Mouse (Mus musculus) megakaryocyte, embryonic 14.5 days (primary cell): ENCODE data around the gene Ydjc. TPM values are rescaled to one million over a fixed set of nuclear protein-coding genes. Genes with fewer than 3 reads are reported as not detected.
A peak's percentile ranks its signal among the peaks of the same experiment; 100 is the strongest.

Experiments
- H3K27me3 ChIP-seq: replicated peaks from 2 replicates; pipeline ENCODE3; 2012; ENCODE audit warnings: inconsistent platforms
- H3K36me3 ChIP-seq: replicated peaks from 2 replicates; pipeline ENCODE3; 2012; ENCODE audit warnings: low read length, inconsistent platforms, mixed read lengths
- H3K4me1 ChIP-seq: 2 replicates; pipeline ENCODE4 v1.6.1; 2012; ENCODE audit warnings: inconsistent platforms
- H3K4me3 ChIP-seq: replicated peaks from 2 replicates; pipeline ENCODE3; 2012; ENCODE audit warnings: moderate library complexity, mild to moderate bottlenecking, inconsistent platforms
- H3K9me3 ChIP-seq: 2 replicates; pipeline ENCODE4 v1.6.1; 2012; ENCODE audit warnings: inconsistent platforms
- FLI1 ChIP-seq: IDR thresholded peaks from 2 replicates; pipeline ENCODE4 v1.6.1; 2012; ENCODE audit warnings: low read length, inconsistent platforms, mixed read lengths
- GATA1 ChIP-seq: IDR thresholded peaks from 3 replicates; pipeline ENCODE4 v1.6.1; 2012; ENCODE audit warnings: mixed read lengths, low read length, inconsistent platforms, borderline replicate concordance
- polyA plus RNA-seq: library from polyadenylated mRNA; stranded (reverse); fragments of >175 nt; gene quantifications from 2 replicates; pipeline ENCODE4 v1.2.3, GENCODE M21; 2012; ENCODE audit warnings: low replicate concordance; ENCODE audit not compliant: insufficient read depth

Gene Ydjc
- polyA plus RNA-seq, 1 experiment: 40.2 TPM

DNA sequence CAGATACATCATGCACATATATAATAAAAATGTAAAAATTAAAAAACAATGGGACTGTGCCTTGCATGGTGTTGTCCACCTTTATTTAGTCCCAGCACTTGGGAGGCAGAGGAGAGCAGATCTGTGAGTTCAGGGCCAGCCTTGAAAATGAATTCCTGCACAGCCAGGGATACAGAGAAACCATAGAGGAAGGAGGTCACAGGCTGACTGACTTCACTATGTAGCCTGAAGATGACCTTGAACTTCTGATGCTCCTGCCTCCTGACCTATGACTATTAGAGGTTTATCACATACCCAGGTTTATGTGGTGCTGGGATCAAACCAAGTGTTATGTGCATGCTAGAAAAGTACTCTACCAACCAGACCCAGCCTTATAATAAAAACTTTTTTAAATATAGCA lies 41.1 kb downstream of the Ydjc start:
- no peak overlapping the region for H3K4me3 ChIP-seq
- H3K36me3 ChIP-seq: peaks cover 57% of the 10 kb centered on the region

GRCm38 (mm10) chr16:17193823-17194222 lies 49.4 kb downstream of the Ydjc start:
- no peak for TF ChIP-seq FLI1
- TF ChIP-seq GATA1: no peak
- peaks cover 54% of the 10 kb centered on the region for H3K36me3 ChIP-seq

More for the DNA sequence above, 41.1 kb downstream of the Ydjc start:
- TF ChIP-seq GATA1: no peak
- no peak for TF ChIP-seq FLI1
- no peaks in the 10 kb centered on the region for H3K27me3 ChIP-seq
- H3K9me3 ChIP-seq: no peaks in the 10 kb centered on the region
- peaks cover 64% of the 10 kb centered on the region for H3K4me1 ChIP-seq

GRCm38 (mm10) chr16:17200121-17200952 lies 55.9 kb downstream of the Ydjc start:
- peaks cover 56% of the 10 kb centered on the region for H3K4me1 ChIP-seq
- no peaks in the 10 kb centered on the region for H3K27me3 ChIP-seq
- H3K4me3 ChIP-seq: peak overlapping the region; percentile 92
- TF ChIP-seq FLI1 (no peak), GATA1 (no peak; the same call in 2 of the 3 replicates)
- H3K36me3 ChIP-seq: peaks cover 14% of the 10 kb centered on the region
- no peaks in the 10 kb centered on the region for H3K9me3 ChIP-seq

More at GRCm38 (mm10) chr16:17193823-17194222, 49.4 kb downstream of the Ydjc start:
- Histone ChIP-seq H3K27me3 (no peaks in the 10 kb centered on the region), H3K4me1 (peaks cover 69% of the 10 kb centered on the region), H3K9me3 (no peaks in the 10 kb centered on the region), H3K4me3 (no peak overlapping the region)

DNA sequence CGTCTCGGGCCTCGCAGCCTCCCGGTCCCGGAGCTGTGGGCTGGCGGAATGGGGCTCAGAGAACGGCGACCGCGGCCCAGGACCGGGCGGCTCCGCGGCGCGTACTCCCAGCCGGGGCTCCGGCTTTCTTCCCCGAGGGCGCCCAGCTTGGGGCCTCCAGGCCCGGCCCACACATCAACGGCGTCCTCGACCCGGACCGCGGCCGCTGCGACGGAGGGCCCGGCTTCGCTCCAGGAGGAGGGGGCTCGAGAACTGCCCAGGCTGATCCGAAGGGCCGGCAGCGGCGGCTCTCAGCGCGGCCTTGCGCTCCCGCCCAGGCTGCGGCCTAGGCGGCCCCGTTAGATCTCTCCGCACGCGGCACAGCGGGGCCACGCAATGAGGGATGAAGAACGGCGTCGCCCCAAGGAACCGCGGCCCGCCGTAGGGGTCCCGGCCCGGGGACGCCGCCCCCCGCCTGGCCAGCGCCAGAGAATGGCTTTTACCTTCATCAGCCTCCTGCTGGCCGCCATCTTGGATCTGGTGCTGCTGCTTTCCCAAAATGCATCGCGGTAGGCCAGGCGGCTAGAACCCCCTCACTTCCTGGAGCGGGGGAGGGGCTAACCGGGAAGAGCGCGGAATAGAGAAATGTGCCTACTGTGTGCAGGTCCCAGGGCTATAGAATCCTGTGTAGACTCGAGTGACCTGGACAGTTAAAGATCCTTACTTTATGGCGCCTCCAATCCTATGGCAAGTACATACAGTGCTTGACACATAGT lies 56.7 kb downstream of the Ydjc start:
- Histone ChIP-seq H3K4me3 (peak overlapping the region; percentile 92), H3K27me3 (peaks cover under 1% of the 10 kb centered on the region), H3K36me3 (peaks cover 10% of the 10 kb centered on the region), H3K4me1 (peaks cover 49% of the 10 kb centered on the region), H3K9me3 (no peaks in the 10 kb centered on the region)
- TF ChIP-seq FLI1 (no peak), GATA1 (no peak)

- no peaks in the 10 kb centered on the region for H3K9me3 ChIP-seq
- peak overlapping the region; percentile 92 for H3K4me3 ChIP-seq
Observed at GRCm38 (mm10) chr16:17201977-17202376, 57.6 kb downstream of the Ydjc start.

GRCm38 (mm10) chr16:17202549-17202948 lies 58.1 kb downstream of the Ydjc start, which contains the start of gene Ube2l3:
Gene Ube2l3 (minus strand): TSS chr16:17202649.
- Histone ChIP-seq H3K9me3 (no peaks in the 10 kb centered on the region), H3K27me3 (peaks cover 2% of the 10 kb centered on the region), H3K4me1 (peaks cover 41% of the 10 kb centered on the region), H3K36me3 (peaks cover 8% of the 10 kb centered on the region), H3K4me3 (peak within 1 kb of the TSS; percentile 92)
- TF ChIP-seq GATA1 (no peak), FLI1 (no peak)

More at GRCm38 (mm10) chr16:17201977-17202376, 57.6 kb downstream of the Ydjc start:
- H3K4me1 ChIP-seq: peaks cover 42% of the 10 kb centered on the region
- H3K36me3 ChIP-seq: peaks cover 8% of the 10 kb centered on the region
- peaks cover 2% of the 10 kb centered on the region for H3K27me3 ChIP-seq
- TF ChIP-seq GATA1: no peak
- no peak for TF ChIP-seq FLI1

- Histone ChIP-seq H3K4me3 (no peak overlapping the region), H3K36me3 (no peaks in the 10 kb centered on the region), H3K27me3 (peaks cover 4% of the 10 kb centered on the region), H3K4me1 (peaks cover 44% of the 10 kb centered on the region), H3K9me3 (no peaks in the 10 kb centered on the region)
- TF ChIP-seq FLI1 (no peak), GATA1 (no peak)
Observed at GRCm38 (mm10) chr16:17204990-17205389, 60.6 kb downstream of the Ydjc start.

DNA sequence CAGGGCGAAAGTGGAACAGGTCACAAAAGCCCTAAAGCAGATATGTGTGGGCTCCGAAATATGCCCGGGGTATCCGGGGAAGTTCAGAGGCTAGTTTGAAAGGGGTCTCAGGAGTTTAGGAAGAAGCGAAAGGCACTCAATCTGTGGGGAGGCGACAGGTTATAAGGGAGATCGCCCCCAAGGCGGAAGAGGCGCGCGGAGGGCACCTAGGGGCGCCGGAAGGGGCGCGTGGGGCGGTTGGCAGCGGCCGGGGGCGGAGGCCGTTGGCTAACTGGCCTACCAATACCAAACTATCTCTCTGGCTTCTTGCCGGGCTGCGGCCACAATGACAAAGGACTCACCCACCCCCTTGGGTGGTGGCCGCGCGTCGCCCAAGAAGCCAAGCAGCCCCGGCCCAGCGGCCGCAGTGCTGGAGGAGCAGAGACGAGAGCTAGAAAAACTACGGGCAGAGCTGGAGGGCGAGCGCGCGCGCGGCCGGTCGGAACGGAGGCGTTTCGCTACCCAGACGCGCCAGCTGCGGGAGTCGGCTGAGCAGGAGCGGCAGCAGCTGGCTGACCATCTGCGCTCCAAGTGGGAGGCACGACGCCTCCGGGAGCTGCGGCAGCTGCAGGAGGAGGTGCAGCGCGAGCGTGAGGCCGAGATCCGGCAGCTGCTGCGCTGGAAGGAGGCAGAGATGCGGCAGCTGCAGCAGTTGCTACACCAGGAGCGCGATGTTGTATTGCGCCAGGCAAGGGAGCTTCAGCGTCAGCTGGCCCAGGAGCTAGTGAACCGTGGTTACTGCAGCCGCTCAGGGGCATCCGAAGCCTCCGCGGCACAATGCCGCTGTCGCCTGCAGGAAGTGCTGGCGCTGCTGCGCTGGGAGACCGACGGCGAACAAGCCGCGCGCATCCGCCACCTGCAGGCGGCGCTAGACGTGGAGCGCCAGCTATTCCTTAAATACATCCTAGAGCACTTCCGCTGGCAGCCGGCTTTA lies 64.3 kb downstream of the Ydjc start, which contains the start of gene Rimbp3:
TSS of gene Rimbp3 (plus strand) at position 215 of the 973 bp plus-strand sequence.
- Histone ChIP-seq H3K27me3 (peaks cover 36% of the 10 kb centered on the region), H3K4me1 (peaks cover 35% of the 10 kb centered on the region)
- TF ChIP-seq FLI1 (no peak), GATA1 (no peak)

More for the DNA sequence above, 64.3 kb downstream of the Ydjc start, which contains the start of gene Rimbp3:
- H3K36me3 ChIP-seq: no peaks in the 10 kb centered on the region
- H3K9me3 ChIP-seq: no peaks in the 10 kb centered on the region
- peak within 1 kb of the TSS; percentile 97 for H3K4me3 ChIP-seq
